Mouse (Mus musculus) CH12.LX (cell line): ENCODE results near the gene D630045J12Rik.

Experiments
- CTCF ChIP-seq, 2 experiments: IDR thresholded peaks in 1 of 2; conservative IDR thresholded peaks in 1 of 2; 2 replicates each; pipeline ENCODE4 v1.5.1; 2011 to 2012; ENCODE audit warnings: low read depth in 2 of 2, low read length in 2 of 2, improper control_type of control experiment in 1 of 2, inconsistent platforms in 1 of 2, mild to moderate bottlenecking in 1 of 2, moderate library complexity in 1 of 2
- EP300 ChIP-seq: IDR thresholded peaks from 2 replicates; pipeline ENCODE4 v1.6.1; 2011; ENCODE audit warnings: low read length, improper control_type of control experiment
- MXI1 ChIP-seq: IDR thresholded peaks from 2 replicates; pipeline ENCODE4 v1.6.1; 2011; ENCODE audit warnings: mild to moderate bottlenecking, low read depth, low read length, improper control_type of control experiment
- POLR2A ChIP-seq: IDR thresholded peaks from 2 replicates; pipeline ENCODE4 v1.6.1; 2011; ENCODE audit warnings: low read depth, mild to moderate bottlenecking, improper control_type of control experiment, low read length

DNA sequence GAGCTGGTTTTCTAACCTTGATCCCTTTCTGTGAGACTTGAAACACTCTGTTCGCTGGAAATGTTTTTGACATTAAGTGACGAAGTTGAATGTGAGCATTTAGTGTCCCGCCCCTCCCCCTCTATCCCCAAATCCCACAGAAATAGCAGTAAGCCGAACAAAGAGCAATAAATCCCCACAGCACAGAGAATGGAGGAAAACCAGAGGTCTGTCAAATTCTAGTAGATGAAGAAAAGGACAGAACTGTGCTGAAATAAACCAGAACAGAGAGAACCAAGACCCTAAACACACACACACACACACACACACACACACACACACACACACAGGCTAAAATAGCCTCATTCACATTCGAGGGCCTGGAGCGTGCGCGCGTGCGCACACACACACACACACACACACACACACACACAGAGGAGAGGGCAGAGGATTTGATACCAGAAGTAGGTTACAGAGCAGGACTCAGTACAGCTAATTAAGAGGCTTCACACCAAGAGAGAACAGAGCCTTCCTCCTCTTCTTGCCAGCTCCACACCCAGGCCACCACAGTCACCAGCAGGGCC lies 72.0 kb downstream of the D630045J12Rik start:
- TF ChIP-seq POLR2A, result no peak
- TF ChIP-seq CTCF (conservative IDR thresholded peaks at IDR 0.05 in 1 of 2, IDR thresholded peaks at IDR 0.05 in 1 of 2; ENCODE audit: low read depth in 2 of 2, low read length in 2 of 2), result no peak
- TF ChIP-seq EP300, result no peak
- TF ChIP-seq MXI1, result no peak
